Mouse (Mus musculus) megakaryocyte, embryonic 14.5 days (primary cell): ENCODE measurements around the gene Polg2.

Experiments used
- FLI1 ChIP-seq: IDR thresholded peaks from 2 replicates; pipeline ENCODE4 v1.6.1; 2012; ENCODE audit warnings: low read length, inconsistent platforms, mixed read lengths
- GATA1 ChIP-seq: IDR thresholded peaks from 3 replicates; pipeline ENCODE4 v1.6.1; 2012; ENCODE audit warnings: mixed read lengths, low read length, inconsistent platforms, borderline replicate concordance

DNA sequence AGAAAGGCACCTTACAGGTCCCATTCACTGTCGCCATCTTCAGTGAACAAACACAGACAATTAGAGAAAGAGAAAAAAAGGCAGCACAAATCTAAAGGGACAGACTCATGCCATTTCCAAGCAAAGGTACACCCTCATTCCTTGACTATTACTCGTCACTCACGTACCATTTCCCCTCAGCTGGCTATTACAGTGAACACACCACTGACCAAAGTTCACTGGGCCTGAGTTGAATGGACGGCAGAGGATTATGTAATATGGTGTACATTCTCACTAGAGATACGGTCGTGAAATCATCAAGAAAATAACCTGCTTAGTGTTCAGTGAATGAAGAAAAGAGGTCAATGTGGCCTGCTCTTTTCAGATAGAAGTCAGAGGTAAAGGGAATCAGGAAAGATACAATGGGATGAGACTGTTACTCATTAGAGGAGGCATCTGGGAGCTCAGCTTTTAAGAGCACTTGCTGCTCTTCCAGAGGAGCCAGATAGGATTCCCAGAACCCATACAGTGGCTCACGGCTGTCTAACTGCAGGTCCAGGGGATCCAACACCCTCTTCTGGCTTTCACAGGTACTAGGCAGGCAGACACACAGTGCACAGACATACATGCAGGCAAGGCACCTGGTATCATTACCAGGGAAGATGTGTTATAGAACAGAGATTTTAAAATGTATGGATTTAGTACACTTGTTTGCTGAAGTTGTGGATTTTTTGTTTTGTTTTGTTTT lies 33.2 kb upstream of the Polg2 start:
- TF ChIP-seq GATA1 (no peak), FLI1 (no peak)
